Mouse (Mus musculus): ENCODE data around the gene Mfsd11. TPM values are rescaled to one million over a fixed set of nuclear protein-coding genes. Genes with fewer than 3 reads are reported as not detected.
"Not testable (repeated sequence)": the region's sequence is repeated elsewhere in the genome, so short reads cannot be mapped to it uniquely, and the experiment has no call there.

Mfsd11 gene
- total RNA-seq, 2 experiments from 2014 or later: 3.4 to 35.0 TPM

- ATAC-seq (replicated peaks; ENCODE audit: low FRiP score, poor library complexity, severe bottlenecking): no peak
Measured at GRCm38 (mm10) chr11:116819932-116820593, 32.2 kb upstream of the Mfsd11 start.

GRCm38 (mm10) chr11:116821057-116821940, 30.9 kb upstream of the Mfsd11 start:
- ATAC-seq (replicated peaks; ENCODE audit: low FRiP score, poor library complexity, severe bottlenecking): no peak

GRCm38 (mm10) chr11:116822215-116822614, 30.0 kb upstream of the Mfsd11 start:
- ATAC-seq (replicated peaks; ENCODE audit: low FRiP score, poor library complexity, severe bottlenecking): no peak

- ATAC-seq (replicated peaks; ENCODE audit: low FRiP score, poor library complexity, severe bottlenecking): no peak
Measured at GRCm38 (mm10) chr11:116822626-116823025, 29.6 kb upstream of the Mfsd11 start.

- ATAC-seq (replicated peaks; ENCODE audit: low FRiP score, poor library complexity, severe bottlenecking): no peak
Measured at GRCm38 (mm10) chr11:116823255-116823654, 29.0 kb upstream of the Mfsd11 start.

GRCm38 (mm10) chr11:116823885-116824284, 28.4 kb upstream of the Mfsd11 start:
- ATAC-seq (replicated peaks; ENCODE audit: low FRiP score, poor library complexity, severe bottlenecking): not testable (repeated sequence)

GRCm38 (mm10) chr11:116825230-116825629, 27.0 kb upstream of the Mfsd11 start:
- ATAC-seq (replicated peaks; ENCODE audit: low FRiP score, poor library complexity, severe bottlenecking): no peak

- ATAC-seq (replicated peaks; ENCODE audit: low FRiP score, poor library complexity, severe bottlenecking): no peak
Measured at GRCm38 (mm10) chr11:116826550-116827504, 25.4 kb upstream of the Mfsd11 start.

GRCm38 (mm10) chr11:116827534-116828165, 24.6 kb upstream of the Mfsd11 start, which contains the start of gene Mxra7:
TSS of gene Mxra7 (minus strand) at chr11:116828046.
- ATAC-seq (replicated peaks; ENCODE audit: low FRiP score, poor library complexity, severe bottlenecking): no peak

- no peak for ATAC-seq (replicated peaks; ENCODE audit: low FRiP score, poor library complexity, severe bottlenecking)
Measured at GRCm38 (mm10) chr11:116832172-116832685, 20.0 kb upstream of the Mfsd11 start.

GRCm38 (mm10) chr11:116834954-116835353, 17.3 kb upstream of the Mfsd11 start:
- ATAC-seq (replicated peaks; ENCODE audit: low FRiP score, poor library complexity, severe bottlenecking): no peak

GRCm38 (mm10) chr11:116836283-116836682, 16.0 kb upstream of the Mfsd11 start:
- ATAC-seq (replicated peaks; ENCODE audit: low FRiP score, poor library complexity, severe bottlenecking): no peak

- no peak for ATAC-seq (replicated peaks; ENCODE audit: low FRiP score, poor library complexity, severe bottlenecking)
Measured at GRCm38 (mm10) chr11:116837441-116837840, 14.8 kb upstream of the Mfsd11 start.

- no peak for ATAC-seq (replicated peaks; ENCODE audit: low FRiP score, poor library complexity, severe bottlenecking)
Measured at GRCm38 (mm10) chr11:116838936-116839335, 13.3 kb upstream of the Mfsd11 start.

- no peak for ATAC-seq (replicated peaks; ENCODE audit: low FRiP score, poor library complexity, severe bottlenecking)
Measured at GRCm38 (mm10) chr11:116839601-116840000, 12.6 kb upstream of the Mfsd11 start.

GRCm38 (mm10) chr11:116840748-116841147, 11.5 kb upstream of the Mfsd11 start:
- ATAC-seq (replicated peaks; ENCODE audit: low FRiP score, poor library complexity, severe bottlenecking): no peak

- ATAC-seq (replicated peaks; ENCODE audit: low FRiP score, poor library complexity, severe bottlenecking): peak; percentile 55
Measured at GRCm38 (mm10) chr11:116842531-116843260, 9.5 kb upstream of the Mfsd11 start.

All from erythroblast, adult 5-6 weeks (primary cell).